Mouse (Mus musculus) left cerebral cortex, adult 11 months (tissue): ENCODE results near the gene Blzf1.

ENCODE experiments used
- DNase-seq: peaks from one replicate; pipeline ENCODE4 v3.0.0; 2022; ENCODE audit warnings: low spot score

Gene Blzf1

GRCm38 (mm10) chr1:164307124-164307751 is at the start of gene Blzf1:
Blzf1 (minus strand) TSS chr1:164307489.
- peak; percentile 97 for DNase-seq

GRCm38 (mm10) chr1:164353443-164353842 is 46.2 kb upstream of the Blzf1 start:
- no peak for DNase-seq

GRCm38 (mm10) chr1:164342161-164342560 is 34.9 kb upstream of the Blzf1 start:
- DNase-seq, result no peak

- peak; percentile 35 for DNase-seq
Observed at GRCm38 (mm10) chr1:164335846-164336245, 28.6 kb upstream of the Blzf1 start.

GRCm38 (mm10) chr1:164335435-164335834 is 28.1 kb upstream of the Blzf1 start:
- no peak for DNase-seq

GRCm38 (mm10) chr1:164332559-164332958 is 25.3 kb upstream of the Blzf1 start:
- no peak for DNase-seq

- no peak for DNase-seq
Observed at GRCm38 (mm10) chr1:164327764-164328163, 20.5 kb upstream of the Blzf1 start.

GRCm38 (mm10) chr1:164326600-164327155 is 19.4 kb upstream of the Blzf1 start:
- no peak for DNase-seq

GRCm38 (mm10) chr1:164324878-164325277 is 17.6 kb upstream of the Blzf1 start:
- no peak for DNase-seq

GRCm38 (mm10) chr1:164324221-164324620 is 16.9 kb upstream of the Blzf1 start:
- DNase-seq, result no peak

- no peak for DNase-seq
Observed at GRCm38 (mm10) chr1:164322987-164323650, 15.8 kb upstream of the Blzf1 start.

- DNase-seq, result no peak
Observed at GRCm38 (mm10) chr1:164321408-164321807, 14.1 kb upstream of the Blzf1 start.

GRCm38 (mm10) chr1:164320731-164321130 is 13.4 kb upstream of the Blzf1 start:
- no peak for DNase-seq

- DNase-seq, result no peak
Observed at GRCm38 (mm10) chr1:164319542-164320140, 12.4 kb upstream of the Blzf1 start.

GRCm38 (mm10) chr1:164318474-164318873 is 11.2 kb upstream of the Blzf1 start:
- DNase-seq, result no peak

GRCm38 (mm10) chr1:164317261-164317660 is 10.0 kb upstream of the Blzf1 start:
- DNase-seq, result no peak

- no peak for DNase-seq
Observed at GRCm38 (mm10) chr1:164316697-164317096, 9.4 kb upstream of the Blzf1 start.

- no peak for DNase-seq
Observed at GRCm38 (mm10) chr1:164315266-164315665, 8.0 kb upstream of the Blzf1 start.

- no peak for DNase-seq
Observed at GRCm38 (mm10) chr1:164314085-164314484, 6.8 kb upstream of the Blzf1 start.

GRCm38 (mm10) chr1:164307922-164308321 is 633 bp upstream of the Blzf1 start:
- DNase-seq, result no peak

GRCm38 (mm10) chr1:164303821-164304220 is 3.5 kb downstream of the Blzf1 start, which contains the start of gene Nme7:
Nme7 (plus strand) TSS chr1:164304121.
- no peak for DNase-seq

GRCm38 (mm10) chr1:164301949-164302348 is 5.3 kb downstream of the Blzf1 start:
- DNase-seq, result no peak

GRCm38 (mm10) chr1:164296473-164296872 is 10.8 kb downstream of the Blzf1 start:
- no peak for DNase-seq
